Mouse (Mus musculus) small intestine, adult 2 months (tissue): ENCODE data around the gene Fbxo17.

Experiments
- CTCF ChIP-seq: fragments of 200-500 bp; IDR thresholded peaks from 2 replicates; pipeline ENCODE4 v1.5.1; 2012; ENCODE audit warnings: low read depth, mild to moderate bottlenecking, control low read depth, inconsistent platforms, low read length, moderate library complexity, mixed read lengths; ENCODE audit not compliant: insufficient replicate concordance, insufficient read length; ENCODE audit errors: extremely low read depth
- POLR2A ChIP-seq: fragments of 200-500 bp; IDR thresholded peaks from 2 replicates; pipeline ENCODE4 v1.6.1; 2012; ENCODE audit warnings: low read depth, mild to moderate bottlenecking, control low read depth, inconsistent platforms, low read length, moderate library complexity

- TF ChIP-seq CTCF (no peak), POLR2A (no peak)
Observed at GRCm38 (mm10) chr7:28761907-28762306, 45.3 kb downstream of the Fbxo17 start.
